Mouse (Mus musculus): ENCODE measurements around the gene Pcdh7. TPM values are rescaled to one million over a fixed set of nuclear protein-coding genes. Genes with fewer than 3 reads are reported as not detected.

Gene Pcdh7
- polyA plus RNA-seq, 1 experiment from 2014 or later = 8.3 TPM

DNA sequence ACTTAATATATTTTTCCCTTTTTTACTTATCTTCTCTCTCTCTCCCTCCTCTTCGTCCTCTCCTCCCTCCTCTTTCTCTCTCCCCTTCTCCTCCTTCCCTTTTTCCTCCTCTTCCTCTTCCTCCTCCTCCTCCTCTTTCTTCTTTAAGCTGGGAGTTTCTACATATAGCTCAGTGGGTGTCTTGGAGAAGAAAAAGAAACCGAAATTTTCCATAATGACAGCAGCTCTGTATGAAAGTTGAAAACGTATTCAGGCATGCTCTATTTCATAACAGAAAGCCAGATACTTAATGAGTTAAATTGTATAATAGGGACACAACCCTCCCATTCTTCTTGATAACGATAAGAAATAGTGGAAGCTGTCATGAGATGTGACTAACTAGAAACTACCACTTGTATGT, 246.0 kb downstream of the Pcdh7 start:
- H3K27ac ChIP-seq = no peak overlapping the region
- no peak overlapping the region for H3K9ac ChIP-seq
- WGBS = 78% methylated on average over 4 of the region's 4 CpGs
- H3K4me1 ChIP-seq = no peaks in the 10 kb centered on the region
- no peak for ATAC-seq (ENCODE audit: low FRiP score, low read depth)
- no peaks in the 10 kb centered on the region for H3K27me3 ChIP-seq
- no peak overlapping the region for H3K4me3 ChIP-seq
- no peaks in the 10 kb centered on the region for H3K9me3 ChIP-seq
- no peaks in the 10 kb centered on the region for H3K36me3 ChIP-seq
- H3K4me2 ChIP-seq (replicated peaks) = no peak overlapping the region

DNA sequence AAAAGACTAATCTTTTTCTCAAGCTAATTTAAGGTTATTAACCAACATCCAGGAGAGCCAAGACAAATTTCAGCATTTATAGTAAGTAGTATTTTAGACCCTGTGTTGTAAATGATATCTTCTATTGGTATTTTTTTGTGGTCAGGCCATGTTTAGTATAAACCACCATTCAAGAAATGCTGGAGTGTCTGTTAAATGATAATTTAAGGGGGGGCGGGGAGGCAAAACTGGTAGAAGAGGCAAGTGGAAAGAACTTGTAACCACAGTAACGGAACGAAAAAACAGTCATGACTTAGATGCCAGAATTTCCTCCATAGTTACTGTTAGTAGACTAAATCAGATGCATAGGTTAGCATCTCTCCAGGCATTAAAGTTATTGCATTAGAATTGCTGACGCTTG, 246.4 kb downstream of the Pcdh7 start:
- 84% methylated on average over 4 of the region's 4 CpGs for WGBS
- Histone ChIP-seq H3K9me3 (no peaks in the 10 kb centered on the region), H3K27ac (no peak overlapping the region), H3K9ac (no peak overlapping the region), H3K4me3 (no peak overlapping the region), H3K4me2 (replicated peaks) (no peak overlapping the region), H3K4me1 (no peaks in the 10 kb centered on the region), H3K36me3 (no peaks in the 10 kb centered on the region), H3K27me3 (no peaks in the 10 kb centered on the region)
- ATAC-seq (ENCODE audit: low FRiP score, low read depth) = no peak

DNA sequence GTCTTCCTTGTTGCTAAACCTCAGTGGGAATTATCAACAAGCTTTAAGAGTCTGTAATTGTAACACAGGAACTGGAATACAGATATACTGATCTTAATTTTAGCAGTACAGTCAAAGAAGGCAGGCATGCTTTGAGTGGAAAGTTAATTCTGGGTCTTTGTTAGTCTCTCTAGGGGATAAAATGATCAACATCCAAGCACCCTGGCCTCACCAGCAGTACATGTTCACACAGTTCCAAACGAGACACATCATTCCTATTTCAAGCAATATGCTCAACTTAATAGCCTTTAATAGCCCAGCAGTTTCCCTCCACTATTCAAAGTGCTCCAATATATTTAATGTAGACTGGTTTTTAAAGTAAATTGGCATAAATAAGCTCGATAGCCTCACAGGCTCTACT, 275.8 kb downstream of the Pcdh7 start:
- Histone ChIP-seq H3K9ac (no peak overlapping the region), H3K4me3 (no peak overlapping the region), H3K27ac (no peak overlapping the region), H3K4me1 (no peaks in the 10 kb centered on the region), H3K36me3 (no peaks in the 10 kb centered on the region), H3K4me2 (replicated peaks) (no peak overlapping the region), H3K27me3 (no peaks in the 10 kb centered on the region), H3K9me3 (no peaks in the 10 kb centered on the region)
- WGBS = 54% methylated on average over 2 of the region's 2 CpGs
- ATAC-seq (ENCODE audit: low FRiP score, low read depth) = no peak

DNA sequence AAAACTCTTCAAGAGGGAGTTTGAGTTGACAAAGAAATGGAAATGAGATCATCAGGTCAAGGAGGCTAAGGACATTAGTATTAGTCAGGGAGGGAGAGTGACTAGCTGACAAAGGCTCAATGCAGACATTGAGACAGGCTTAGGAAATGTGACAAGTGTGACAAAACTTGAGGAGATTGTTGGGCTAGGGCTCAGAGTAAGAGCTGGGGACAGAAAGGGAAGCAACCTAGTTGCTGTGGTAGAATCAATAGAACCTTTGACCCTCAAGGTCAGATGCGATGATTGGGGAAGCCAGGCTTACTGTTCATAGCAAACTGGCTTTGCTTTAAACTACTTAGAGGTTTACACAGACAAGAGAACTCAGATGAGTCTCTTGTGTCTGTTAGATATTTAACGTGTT, 303.6 kb downstream of the Pcdh7 start:
- H3K27me3 ChIP-seq = no peaks in the 10 kb centered on the region
- no peaks in the 10 kb centered on the region for H3K9me3 ChIP-seq
- H3K36me3 ChIP-seq = no peaks in the 10 kb centered on the region
- H3K4me2 ChIP-seq (replicated peaks) = no peak overlapping the region
- ATAC-seq (ENCODE audit: low FRiP score, low read depth) = no peak
- H3K4me3 ChIP-seq = no peak overlapping the region
- H3K9ac ChIP-seq = no peak overlapping the region
- no peak overlapping the region for H3K27ac ChIP-seq
- WGBS = 78% methylated on average over 2 of the region's 2 CpGs
- no peaks in the 10 kb centered on the region for H3K4me1 ChIP-seq

DNA sequence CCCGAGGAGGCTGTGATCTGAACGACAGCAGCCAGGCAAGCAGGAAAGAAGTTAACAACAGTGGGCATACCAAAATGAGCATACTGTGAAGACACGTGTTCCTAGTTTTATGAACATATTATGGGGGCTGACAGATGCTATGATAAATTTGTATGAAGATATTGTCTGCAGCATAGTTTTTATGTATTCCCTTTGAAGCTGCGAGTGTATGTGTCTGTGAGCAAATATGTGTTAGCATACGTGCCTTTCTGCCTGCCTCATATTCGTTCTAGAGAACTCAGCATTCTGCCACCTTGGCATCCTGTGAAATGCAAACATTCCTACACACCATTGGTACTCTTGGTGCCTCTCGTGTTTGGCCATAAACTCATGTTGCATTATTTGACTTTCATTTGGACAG, 307.4 kb downstream of the Pcdh7 start:
- no peak overlapping the region for H3K27ac ChIP-seq
- H3K4me2 ChIP-seq (replicated peaks) = no peak overlapping the region
- WGBS = 62% methylated on average over 7 of the region's 7 CpGs
- H3K4me1 ChIP-seq = no peaks in the 10 kb centered on the region
- H3K4me3 ChIP-seq = no peak overlapping the region
- H3K27me3 ChIP-seq = no peaks in the 10 kb centered on the region
- no peaks in the 10 kb centered on the region for H3K36me3 ChIP-seq
- H3K9ac ChIP-seq = no peak overlapping the region
- no peak for ATAC-seq (ENCODE audit: low FRiP score, low read depth)
- H3K9me3 ChIP-seq = no peaks in the 10 kb centered on the region

DNA sequence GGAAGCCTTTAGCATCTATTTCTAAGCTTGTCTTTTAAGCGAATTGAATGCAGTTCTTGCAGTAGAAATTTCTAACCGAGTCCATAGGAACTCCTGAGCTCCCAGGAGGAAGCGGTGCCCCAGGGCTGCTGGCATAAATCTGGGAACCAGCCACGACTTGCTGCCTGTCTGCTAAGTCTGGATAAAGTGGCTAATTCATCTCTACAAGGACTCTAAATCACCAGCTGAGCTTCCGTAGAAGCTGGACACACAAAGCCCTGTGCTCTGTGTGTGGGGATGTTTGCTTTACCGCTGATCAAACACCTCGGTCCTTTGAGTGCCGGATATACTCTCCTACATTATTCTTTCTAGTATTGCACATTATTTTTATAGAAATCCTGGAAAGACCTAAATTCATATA, 308.0 kb downstream of the Pcdh7 start:
- Histone ChIP-seq H3K27me3 (no peaks in the 10 kb centered on the region), H3K4me3 (no peak overlapping the region), H3K4me2 (replicated peaks) (peak overlapping the region; percentile 16; the same call in 1 of the 2 replicates), H3K4me1 (no peaks in the 10 kb centered on the region), H3K36me3 (no peaks in the 10 kb centered on the region), H3K9me3 (0 out of 2 replicates have a peak, but pooled peaks cover 4% of the 10 kb centered on the region), H3K27ac (no peak overlapping the region), H3K9ac (no peak overlapping the region)
- WGBS = 37% methylated on average over 8 of the region's 8 CpGs
- ATAC-seq (ENCODE audit: low FRiP score, low read depth) = no peak

DNA sequence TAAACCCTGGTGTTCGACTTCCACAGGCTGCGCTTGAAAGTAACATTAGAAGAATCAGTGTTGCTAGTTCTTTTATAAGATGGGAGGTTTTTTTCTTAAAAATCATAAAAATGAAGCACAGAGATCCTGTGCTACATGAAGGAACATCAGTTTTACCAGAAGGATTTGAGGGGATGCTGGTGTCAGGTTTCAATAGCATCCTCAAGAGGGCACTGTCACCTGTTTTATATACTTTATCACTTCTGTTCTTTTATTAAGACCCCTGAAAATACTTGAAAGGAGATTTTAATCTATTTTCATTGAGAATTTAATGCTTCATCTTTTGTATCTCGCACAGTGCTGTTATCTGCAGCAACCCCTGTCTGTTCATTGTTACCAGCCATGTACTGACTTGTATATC, 322.1 kb downstream of the Pcdh7 start:
- H3K4me1 ChIP-seq = peaks cover 7% of the 10 kb centered on the region; the same call in 1 of the 2 replicates
- 34% methylated on average over 3 of the region's 3 CpGs for WGBS
- H3K27me3 ChIP-seq = no peaks in the 10 kb centered on the region
- no peaks in the 10 kb centered on the region for H3K36me3 ChIP-seq
- no peak overlapping the region for H3K4me3 ChIP-seq
- H3K4me2 ChIP-seq (replicated peaks) = no peak overlapping the region
- no peaks in the 10 kb centered on the region for H3K9me3 ChIP-seq
- no peak overlapping the region for H3K9ac ChIP-seq
- no peak overlapping the region for H3K27ac ChIP-seq
- no peak for ATAC-seq (ENCODE audit: low FRiP score, low read depth)

DNA sequence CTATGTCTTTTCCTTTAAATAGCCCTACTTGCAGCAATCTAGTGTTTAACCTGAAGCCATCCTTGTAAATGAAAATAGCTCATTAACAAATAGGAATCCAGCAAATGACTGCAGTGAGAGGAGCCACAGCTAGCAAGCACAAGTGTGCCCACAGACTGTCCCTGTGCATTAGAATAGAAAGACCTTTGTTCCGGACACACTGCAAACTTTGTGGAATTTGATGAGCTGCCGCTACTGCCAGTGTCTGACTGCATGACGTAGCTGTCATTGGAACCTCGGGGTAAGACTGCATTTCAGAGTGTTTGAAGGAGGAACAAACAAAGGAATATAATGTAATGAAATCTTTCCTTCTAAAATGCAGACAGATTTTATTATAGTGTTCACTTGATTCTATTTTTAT, 326.4 kb downstream of the Pcdh7 start:
- H3K9ac ChIP-seq = no peak overlapping the region
- H3K4me2 ChIP-seq (replicated peaks) = no peak overlapping the region
- H3K4me1 ChIP-seq = peaks cover 7% of the 10 kb centered on the region; the same call in 1 of the 2 replicates
- no peak overlapping the region for H3K4me3 ChIP-seq
- WGBS = 65% methylated on average over 4 of the region's 4 CpGs
- no peak overlapping the region for H3K27ac ChIP-seq
- no peaks in the 10 kb centered on the region for H3K9me3 ChIP-seq
- ATAC-seq (ENCODE audit: low FRiP score, low read depth) = no peak
- no peaks in the 10 kb centered on the region for H3K27me3 ChIP-seq
- H3K36me3 ChIP-seq = no peaks in the 10 kb centered on the region

DNA sequence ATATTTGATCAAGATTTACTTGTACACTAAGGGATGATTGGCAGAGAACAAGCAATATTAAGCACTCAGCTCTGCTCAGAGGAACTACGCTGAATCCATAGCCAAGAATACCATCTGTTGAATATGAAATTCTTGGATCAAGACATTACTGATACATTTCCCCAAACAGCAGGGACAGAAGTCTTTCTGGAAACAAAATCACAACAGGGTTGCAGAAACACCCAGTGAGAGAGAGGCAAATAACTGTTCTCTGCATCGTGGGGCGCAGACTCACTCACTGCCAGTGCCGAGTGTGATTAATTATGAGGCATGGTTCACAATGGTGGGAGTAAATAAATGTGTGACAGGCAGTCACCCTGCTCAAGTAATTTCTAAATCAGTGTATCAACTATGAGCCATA, 363.3 kb downstream of the Pcdh7 start:
- ATAC-seq (ENCODE audit: low FRiP score, low read depth) = no peak
- Histone ChIP-seq H3K4me3 (no peak overlapping the region), H3K27me3 (no peaks in the 10 kb centered on the region), H3K9ac (no peak overlapping the region), H3K4me1 (no peaks in the 10 kb centered on the region), H3K4me2 (replicated peaks) (no peak overlapping the region), H3K36me3 (no peaks in the 10 kb centered on the region), H3K9me3 (no peaks in the 10 kb centered on the region), H3K27ac (no peak overlapping the region)
- 75% methylated on average over 4 of the region's 4 CpGs for WGBS

DNA sequence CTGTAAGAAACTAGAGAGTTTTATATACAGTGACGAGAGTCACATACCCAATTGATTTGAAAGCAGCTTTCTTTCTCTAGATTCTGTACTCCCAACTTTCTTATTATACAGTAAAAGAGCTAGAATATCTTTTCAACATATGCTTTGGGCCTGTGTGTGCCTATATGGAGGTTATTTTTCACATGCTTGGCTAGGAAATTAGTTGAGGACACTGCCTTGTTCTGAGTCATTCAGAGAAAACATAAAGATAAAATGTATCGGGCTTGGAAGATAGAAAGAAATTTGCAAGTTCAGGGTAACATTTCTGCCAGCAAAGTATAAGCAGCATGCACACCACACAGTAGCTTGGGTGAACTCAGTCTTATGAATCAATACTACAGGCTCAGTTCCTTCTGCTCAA, 364.5 kb downstream of the Pcdh7 start:
- ATAC-seq (ENCODE audit: low FRiP score, low read depth) = no peak
- WGBS = 87% methylated on average over 2 of the region's 2 CpGs
- Histone ChIP-seq H3K9ac (no peak overlapping the region), H3K4me2 (replicated peaks) (no peak overlapping the region), H3K4me3 (no peak overlapping the region), H3K4me1 (no peaks in the 10 kb centered on the region), H3K9me3 (no peaks in the 10 kb centered on the region), H3K36me3 (no peaks in the 10 kb centered on the region), H3K27ac (no peak overlapping the region), H3K27me3 (no peaks in the 10 kb centered on the region)

DNA sequence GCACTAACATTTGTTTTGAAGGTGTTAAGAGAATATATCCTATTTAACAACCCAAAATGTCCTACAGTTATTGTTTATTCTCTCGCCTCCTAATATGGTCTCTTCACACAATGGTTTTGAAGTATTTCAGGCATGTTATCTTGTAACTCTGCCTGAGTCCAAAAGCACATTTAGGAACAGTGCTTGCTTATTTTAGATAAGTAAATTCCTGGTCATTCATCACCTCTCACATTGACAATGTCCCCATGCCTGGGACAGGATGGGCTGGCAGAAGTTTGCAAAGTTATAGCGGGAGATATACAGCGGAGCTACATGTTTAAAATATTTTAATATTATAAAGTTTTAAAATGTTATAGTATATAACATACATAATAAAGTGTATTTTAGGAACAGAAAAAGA, 365.3 kb downstream of the Pcdh7 start:
- no peaks in the 10 kb centered on the region for H3K36me3 ChIP-seq
- ATAC-seq (ENCODE audit: low FRiP score, low read depth) = no peak
- H3K9me3 ChIP-seq = no peaks in the 10 kb centered on the region
- H3K27ac ChIP-seq = no peak overlapping the region
- H3K9ac ChIP-seq = no peak overlapping the region
- no peak overlapping the region for H3K4me3 ChIP-seq
- no peak overlapping the region for H3K4me2 ChIP-seq (replicated peaks)
- H3K27me3 ChIP-seq = no peaks in the 10 kb centered on the region
- H3K4me1 ChIP-seq = no peaks in the 10 kb centered on the region
- 85% methylated on average over 3 of the region's 3 CpGs for WGBS

DNA sequence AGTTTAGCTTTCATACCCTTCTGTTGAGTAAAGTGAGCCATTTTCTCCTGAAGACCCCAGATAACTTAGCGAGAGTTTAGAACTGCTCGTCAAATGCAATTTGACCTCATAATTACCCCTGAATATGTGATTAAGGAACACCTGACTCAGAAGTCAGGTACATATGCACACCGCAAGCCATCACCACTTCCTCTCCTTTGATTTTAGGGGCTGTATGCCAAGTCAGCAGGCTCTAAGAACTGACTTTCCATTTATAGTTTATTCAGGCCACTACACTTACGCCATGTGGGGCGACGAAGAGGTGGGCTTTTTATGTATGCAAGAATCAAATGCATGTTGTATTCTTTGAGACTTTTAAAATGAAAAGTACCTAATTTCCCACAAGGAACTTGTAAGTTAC, 366.2 kb downstream of the Pcdh7 start:
- WGBS = 58% methylated on average over 6 of the region's 6 CpGs
- no peak overlapping the region for H3K9ac ChIP-seq
- H3K4me2 ChIP-seq (replicated peaks) = no peak overlapping the region
- no peaks in the 10 kb centered on the region for H3K27me3 ChIP-seq
- H3K27ac ChIP-seq = no peak overlapping the region
- H3K36me3 ChIP-seq = no peaks in the 10 kb centered on the region
- no peak for ATAC-seq (ENCODE audit: low FRiP score, low read depth)
- no peaks in the 10 kb centered on the region for H3K4me1 ChIP-seq
- no peak overlapping the region for H3K4me3 ChIP-seq
- H3K9me3 ChIP-seq = no peaks in the 10 kb centered on the region

DNA sequence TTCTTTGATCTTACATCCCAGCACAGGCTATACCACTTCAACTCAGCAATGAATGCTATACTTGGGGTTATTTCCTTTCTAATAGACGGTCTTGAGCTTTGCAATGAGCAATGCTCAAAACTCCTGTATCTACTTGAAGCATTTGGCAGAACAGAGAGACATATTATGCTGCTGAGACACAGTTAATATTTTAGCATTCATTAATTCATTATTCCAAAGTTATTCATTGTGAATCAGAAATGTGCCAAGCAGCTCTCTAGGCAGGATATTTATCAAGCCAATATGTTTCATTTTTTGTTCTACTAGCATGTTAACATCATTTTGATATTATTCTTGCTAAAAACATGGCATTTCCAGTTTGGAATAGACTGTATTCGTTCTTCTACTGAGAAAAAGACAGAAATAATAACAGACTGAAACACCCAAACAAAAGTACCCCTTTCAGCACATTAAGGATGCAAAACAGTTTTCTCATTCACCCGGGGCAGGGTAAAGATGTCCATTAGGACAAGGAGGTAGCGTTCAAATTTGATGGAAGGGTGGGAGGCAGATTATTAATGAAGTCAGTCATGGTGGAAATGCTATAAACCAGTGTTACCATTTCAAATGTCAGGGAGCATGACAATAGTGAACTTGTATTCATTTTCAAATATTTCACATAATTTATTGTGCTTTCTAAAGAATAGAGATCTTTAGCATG, 391.0 kb downstream of the Pcdh7 start:
- Histone ChIP-seq H3K36me3 (no peaks in the 10 kb centered on the region), H3K9ac (no peak overlapping the region), H3K4me3 (no peak overlapping the region), H3K27me3 (no peaks in the 10 kb centered on the region), H3K9me3 (no peaks in the 10 kb centered on the region), H3K27ac (no peak overlapping the region), H3K4me1 (no peaks in the 10 kb centered on the region), H3K4me2 (replicated peaks) (no peak overlapping the region)
- WGBS = 82% methylated on average over 4 of the region's 4 CpGs
- ATAC-seq (ENCODE audit: low FRiP score, low read depth) = no peak

All from limb, embryonic 13.5 days (tissue).